Mouse (Mus musculus) monocyte, adult 59 days (primary cell): ENCODE results near the gene Cic. TPM values are rescaled to one million over a fixed set of nuclear protein-coding genes. Genes with fewer than 3 reads are reported as not detected.

Experiments used
- total RNA-seq, 2 experiments: library from RNA; stranded (reverse); gene quantifications; one replicate each; pipeline ENCODE4 v1.2.4; 2023

Gene Cic
- total RNA-seq: 100 to 1,000 TPM; 341 to 358 TPM

DNA sequence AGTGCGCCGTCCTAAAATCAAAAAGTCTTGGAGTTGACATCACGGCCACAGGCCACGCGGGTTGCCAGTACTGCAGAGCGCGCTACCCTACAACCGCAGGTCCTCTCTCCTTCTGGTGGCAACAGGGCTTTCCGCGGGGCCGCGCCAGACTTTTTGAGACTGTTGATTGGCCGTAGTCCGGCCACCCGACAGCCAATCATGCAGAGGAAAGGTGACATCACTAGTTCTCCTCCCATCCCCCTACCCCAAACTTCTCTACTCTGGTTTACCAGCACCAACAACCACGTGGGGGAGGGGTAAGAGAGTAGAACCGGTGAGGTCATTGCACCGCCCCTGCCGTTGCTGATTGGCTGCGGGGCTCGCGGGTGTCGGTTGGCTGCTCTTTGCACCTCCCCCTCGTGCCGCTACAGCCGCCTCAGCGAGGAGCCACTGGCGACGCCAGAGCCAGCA, at the start of gene Cic:
TSS of gene Cic (plus strand) at position 404 of the 450 bp plus-strand sequence.

DNA sequence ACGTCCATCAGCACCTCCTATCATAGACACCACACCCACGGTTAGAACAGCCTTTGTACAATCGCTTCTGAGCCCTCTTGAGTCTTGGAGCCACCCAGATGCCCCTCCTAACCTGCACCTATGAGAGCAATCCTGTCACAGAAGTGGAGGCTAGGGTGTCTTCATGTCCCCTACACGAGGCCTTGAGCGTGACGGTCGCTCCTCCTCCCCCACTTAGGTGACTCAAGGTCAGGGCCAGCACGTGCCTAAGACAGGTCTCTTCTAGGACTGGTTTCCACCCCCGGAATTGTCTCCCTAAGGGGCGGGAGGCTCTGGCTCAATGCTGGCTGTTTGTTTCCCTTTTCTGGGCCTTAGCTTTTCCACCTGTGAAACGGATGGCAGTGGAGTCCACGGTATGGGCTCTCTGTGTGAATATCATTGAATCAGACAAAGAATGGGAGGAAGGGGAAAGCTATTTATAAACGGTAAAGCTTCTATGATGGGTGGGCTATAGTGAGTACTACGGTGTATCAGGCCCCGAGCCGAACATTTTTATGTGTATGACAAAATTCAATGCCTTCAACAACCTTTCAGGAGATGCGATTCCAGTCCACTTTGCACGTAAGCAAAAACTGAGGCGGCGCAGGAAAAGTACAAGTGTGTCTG, 46.9 kb upstream of the Cic start, which contains the start of gene Dedd2:
TSS of gene Dedd2 (minus strand) at position 159 of the 645 bp plus-strand sequence.

DNA sequence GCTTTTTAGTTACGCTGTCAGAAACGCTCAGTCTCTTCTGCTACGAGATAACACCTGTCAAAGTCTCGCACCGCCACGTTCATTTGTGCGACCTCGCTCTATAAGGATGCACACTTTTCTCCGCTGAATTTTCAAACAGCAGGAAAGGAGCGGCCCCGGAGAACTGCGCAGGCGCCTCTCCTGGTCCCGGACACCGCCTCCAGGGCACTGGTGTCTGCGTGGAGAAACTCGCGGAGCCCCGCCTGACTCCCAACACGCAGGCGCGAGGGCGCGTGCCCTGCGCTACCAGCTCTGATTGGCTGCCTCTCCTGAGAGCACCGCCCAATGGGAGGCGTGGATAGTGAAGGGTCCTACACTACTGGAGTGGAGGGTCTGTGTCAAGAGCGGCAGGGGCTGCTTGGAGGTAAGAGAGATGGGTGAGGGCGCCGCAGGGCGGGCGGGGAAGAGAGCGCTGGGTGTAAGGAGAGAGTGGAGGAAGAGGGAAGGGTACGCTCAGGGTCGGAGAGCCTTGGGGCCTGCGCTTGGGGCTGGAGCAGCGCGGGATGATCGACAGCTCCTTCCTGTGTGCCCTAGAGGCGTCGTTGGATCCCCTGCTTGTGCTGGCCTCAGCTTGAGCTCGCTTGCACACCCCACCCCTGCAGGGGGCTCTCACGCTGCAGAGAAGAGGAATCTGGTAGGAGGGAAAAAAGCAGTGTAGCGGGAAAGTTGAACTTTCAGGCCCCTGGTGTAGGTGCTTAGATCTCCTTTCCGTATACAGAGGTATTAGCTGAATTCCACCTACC, 46.2 kb upstream of the Cic start, which contains the start of gene Zfp526:
TSS of gene Zfp526 (plus strand) at position 324 of the 782 bp plus-strand sequence.

DNA sequence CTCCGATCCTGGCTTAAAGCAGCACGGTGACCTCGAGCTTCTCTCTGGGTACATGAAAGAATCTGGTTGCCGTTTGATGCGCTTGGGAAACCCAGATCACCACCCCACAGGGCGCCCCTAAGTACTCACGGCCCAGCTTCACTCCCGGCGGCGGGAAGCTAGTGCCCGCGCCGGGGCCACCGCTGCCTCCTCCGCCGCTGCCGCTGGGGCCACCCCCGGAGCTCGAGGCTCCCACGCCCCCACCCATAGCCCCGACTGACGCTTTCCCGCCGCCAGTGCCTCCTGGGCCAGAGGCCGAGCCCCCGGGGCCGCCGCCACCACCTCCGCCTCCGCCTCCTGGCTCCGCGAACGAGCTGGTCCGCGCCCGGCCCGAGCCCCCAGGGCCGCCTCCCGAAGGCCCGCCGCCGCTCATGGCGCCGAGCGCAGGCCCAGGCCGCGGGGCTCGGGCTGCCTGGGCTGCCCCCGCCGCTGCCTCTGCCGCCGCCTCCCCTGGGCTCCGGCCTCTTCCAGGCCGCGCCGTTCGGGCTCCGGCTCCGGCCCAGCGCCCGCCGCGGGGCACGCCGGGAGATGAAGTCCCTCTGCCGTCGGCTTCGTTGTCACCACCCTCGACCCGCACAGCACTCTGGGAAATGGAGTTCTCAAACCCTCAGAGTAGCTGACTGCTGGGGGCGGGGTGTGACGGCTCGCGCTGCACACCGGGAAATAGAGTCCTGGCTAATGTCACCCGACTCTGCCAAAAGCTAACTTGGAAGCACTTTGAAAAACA, 30.1 kb upstream of the Cic start, which contains the start of gene Gsk3a:
TSS of gene Gsk3a (minus strand) at position 603 of the 766 bp plus-strand sequence.

DNA sequence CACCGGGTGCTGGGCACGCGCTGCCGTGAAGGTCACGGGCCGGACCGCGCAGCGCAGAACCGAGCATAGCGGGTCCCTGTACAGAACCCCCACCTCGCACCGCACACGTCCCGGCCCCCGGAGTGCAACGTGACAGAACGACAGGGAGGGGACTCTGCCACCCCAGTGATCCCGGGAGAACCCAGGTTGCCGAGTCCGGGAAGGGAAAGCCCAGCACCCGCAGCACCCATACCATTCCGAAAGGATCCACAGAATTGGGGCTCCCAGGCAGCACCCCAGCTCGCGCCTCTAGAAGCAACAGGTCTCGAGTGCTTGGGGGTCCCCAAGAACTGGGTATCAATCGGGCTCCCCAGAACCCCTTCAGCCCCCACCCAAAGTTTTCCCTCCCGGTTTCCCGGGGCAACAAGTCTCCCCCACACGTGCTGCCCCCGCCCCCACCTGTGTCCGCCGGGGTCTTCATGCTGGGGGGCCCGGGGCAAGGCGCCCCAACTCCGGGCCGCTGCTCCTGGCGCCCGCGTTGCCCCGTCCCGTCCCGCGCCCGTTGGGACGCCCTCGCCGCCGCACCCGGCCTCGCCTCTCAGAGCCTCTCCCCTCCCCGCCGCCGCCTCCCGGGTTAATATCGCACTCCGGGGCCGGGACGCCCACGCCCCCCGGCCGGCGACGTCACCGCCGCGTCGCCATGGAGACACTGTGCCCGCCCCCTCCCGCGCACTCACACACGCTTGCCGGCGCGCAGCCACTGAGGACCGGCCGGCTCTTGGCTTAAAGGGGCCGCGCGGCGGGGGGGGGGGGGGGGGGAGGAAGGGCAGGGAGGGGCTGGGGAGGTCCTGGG, 17.1 kb upstream of the Cic start, which contains the start of gene Erf:
TSS of gene Erf (minus strand) at position 621 of the 832 bp plus-strand sequence.

DNA sequence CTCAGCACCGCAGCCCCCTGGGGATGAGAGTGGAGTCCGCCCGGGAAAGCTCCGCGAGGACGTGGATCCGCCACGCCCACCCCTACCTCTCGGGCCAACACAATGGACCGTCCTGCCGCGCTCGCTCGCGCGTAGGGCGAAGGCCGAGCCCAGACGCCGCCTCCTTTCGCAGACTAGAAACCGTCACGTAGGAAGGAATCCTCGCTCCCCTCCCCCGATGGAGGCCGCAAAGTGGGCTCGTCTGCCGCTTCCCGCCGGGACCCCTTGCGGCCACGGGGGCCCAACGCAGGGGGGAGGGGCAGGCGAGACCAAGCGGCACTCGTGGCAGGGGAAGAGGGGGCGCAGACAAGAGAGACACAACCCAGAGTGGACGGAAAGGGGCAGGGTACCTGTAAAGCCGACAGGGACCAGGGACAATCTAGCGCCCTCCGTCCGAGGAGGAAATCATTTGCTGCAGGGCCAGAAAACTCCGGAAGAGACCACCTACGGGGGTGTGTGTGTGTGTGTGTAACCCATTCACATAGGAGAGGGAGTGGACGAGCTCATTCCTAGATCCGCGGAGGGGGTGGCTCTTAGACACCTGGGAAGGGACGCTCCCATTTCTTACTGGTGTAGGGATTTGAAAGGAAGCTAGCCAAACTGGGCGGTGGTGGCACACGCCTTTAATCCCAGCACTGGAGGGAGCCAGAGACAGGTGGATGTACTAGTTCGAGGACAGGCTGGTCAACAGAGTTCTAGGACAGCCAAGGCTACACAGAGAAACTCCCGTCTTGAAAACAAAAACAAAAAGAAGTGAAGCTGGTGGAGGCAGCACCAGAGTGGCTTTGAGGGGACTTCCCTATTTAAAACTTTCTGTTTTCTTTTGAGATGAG, 30.2 kb downstream of the Cic start, which contains the start of gene Pafah1b3:
TSS of gene Pafah1b3 (minus strand) at position 533 of the 872 bp plus-strand sequence.

DNA sequence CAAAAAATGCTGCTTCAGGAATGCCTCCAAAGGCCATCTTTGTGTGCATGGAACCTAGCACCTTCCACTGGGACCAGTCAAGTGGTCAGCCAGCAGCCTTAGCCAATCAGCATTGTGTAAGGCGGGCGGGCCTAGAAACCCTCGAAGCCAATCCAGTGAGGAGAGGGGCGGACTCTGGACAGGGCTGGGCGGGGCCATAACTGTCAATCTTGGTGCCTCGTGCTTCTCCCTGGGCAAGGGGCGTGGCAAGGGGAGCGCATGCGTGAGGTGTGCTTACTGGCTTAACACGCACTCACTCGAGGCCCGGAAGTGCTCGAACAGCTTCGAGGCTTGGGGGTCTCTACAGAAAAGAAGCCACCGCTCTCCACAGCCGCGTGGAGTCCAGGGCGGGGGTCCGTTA, 33.6 kb downstream of the Cic start, which contains the start of gene Prr19:
TSS of gene Prr19 (plus strand) at position 349 of the 400 bp plus-strand sequence.

DNA sequence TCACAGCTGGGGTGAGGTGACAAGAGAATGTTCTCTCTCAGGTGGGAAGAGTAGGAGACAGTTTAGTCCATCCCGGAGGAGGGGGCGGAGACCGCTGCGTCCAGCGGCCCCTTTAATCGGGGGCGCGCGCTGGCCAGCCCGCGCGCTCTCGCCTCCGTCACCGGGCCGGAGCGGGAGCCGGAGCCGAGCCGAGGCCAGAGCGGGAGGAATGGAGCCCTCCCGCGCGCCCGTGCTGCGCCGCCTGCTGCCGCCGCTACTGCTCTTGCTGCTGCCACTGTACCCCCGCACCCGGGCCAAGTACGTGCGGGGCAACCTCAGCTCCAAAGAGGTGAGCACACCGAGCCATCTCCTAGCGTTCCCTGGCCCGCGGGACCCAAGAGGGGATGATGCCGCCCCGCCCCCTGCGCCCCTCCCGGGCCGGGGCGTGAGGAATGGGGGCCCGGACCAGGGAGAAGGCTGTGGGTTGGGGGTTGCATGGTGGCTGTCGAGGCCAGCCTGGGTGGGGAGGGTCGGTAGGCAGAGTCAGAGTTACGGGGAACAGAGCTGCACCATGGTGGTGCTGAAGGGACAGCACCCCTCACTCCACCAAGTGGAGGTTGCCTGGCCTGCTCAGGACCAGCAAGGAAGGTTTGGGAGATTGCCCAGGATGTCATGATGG, 38.6 kb downstream of the Cic start, which contains the start of gene Tmem145:
TSS of gene Tmem145 (plus strand) at position 151 of the 658 bp plus-strand sequence.

DNA sequence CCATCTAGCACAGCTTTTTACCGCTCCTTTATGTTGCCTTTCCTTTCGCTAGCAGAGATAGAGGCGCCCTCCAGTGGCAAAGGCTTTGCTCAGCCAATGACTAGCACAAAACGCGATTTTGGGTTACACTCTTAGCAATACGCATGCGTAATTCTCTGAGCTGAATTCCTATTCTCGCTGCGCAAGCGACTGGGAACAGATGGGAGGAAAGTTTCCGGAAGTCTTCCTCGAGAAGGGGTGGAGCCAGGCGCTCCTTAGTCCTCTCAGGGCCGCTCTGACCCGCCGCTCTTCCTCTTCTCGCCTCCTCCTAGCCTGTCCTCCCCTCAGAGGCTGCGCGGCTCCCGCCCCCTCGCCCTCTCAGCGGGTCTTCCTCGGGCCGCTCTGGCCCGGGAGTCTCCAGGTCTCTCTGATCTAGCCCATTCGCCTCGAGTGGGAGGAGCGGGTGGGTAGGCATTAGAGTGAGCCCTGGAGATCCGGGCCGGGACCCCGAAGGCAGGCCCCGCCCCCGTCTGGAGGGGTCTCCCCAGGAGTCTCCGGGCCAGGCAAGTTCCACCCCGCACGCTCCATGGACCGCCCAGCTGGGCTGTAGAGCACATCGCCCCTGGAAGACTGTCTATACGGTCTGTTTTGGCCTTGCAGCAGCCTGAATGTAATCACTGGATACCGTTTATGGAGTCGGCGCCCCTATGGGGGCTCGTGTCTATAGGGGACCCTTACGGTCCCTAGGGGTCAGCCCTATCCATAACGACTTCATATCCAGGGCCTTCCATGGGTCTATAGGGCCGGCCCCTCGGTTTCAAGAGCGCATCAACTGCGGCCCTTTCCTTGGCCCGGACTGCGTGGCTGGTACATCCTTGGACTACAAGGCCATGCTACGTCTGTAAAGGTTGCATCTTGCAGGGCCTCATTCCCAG, 49.3 kb downstream of the Cic start, which contains the start of gene Megf8:
TSS of gene Megf8 (plus strand) at position 633 of the 914 bp plus-strand sequence.

Other genes with a start within 250 kb of the Cic start
- 1 to 10 TPM; 1.8 TPM for gene Grik5, start 195.4 kb upstream of the Cic start, total RNA-seq
- 10 to 100 TPM; 12.1 to 13.2 TPM for gene Zfp574, start 195.1 kb upstream of the Cic start, total RNA-seq
- gene Pou2f2, start 88.0 kb upstream of the Cic start, total RNA-seq: 100 to 1,000 TPM; 193 to 239 TPM
- 10 to 100 TPM; 57.9 to 71.2 TPM for gene Dedd2, start 47.1 kb upstream of the Cic start, total RNA-seq
- 1 to 10 TPM; 7.0 to 8.1 TPM for gene Zfp526, start 46.3 kb upstream of the Cic start, total RNA-seq
- 10 to 100 TPM; 73.5 to 80.3 TPM for gene Gsk3a, start 29.9 kb upstream of the Cic start, total RNA-seq
- 10 to 100 TPM; 21.8 to 32.8 TPM for gene Erf, start 16.9 kb upstream of the Cic start, total RNA-seq
- 1 to 10 TPM; 9.2 to 9.5 TPM for gene Pafah1b3, start 30.3 kb downstream of the Cic start, total RNA-seq
- not detected for gene Prr19, start 33.7 kb downstream of the Cic start, total RNA-seq
- not detected for gene Tmem145, start 38.4 kb downstream of the Cic start, total RNA-seq
- gene Megf8, start 49.5 kb downstream of the Cic start, total RNA-seq: 1 to 10 TPM; 7.8 to 9.5 TPM
- not detected for gene Cnfn, start 102.0 kb downstream of the Cic start, total RNA-seq
- 10 to 100 TPM; 65.5 to 68.3 TPM for gene Lipe, start 131.0 kb downstream of the Cic start, total RNA-seq
- not detected for gene Cxcl17, start 145.2 kb downstream of the Cic start, total RNA-seq
- 100 to 1,000 TPM; 337 to 343 TPM for gene Ceacam1, start 209.9 kb downstream of the Cic start, total RNA-seq